Mouse (Mus musculus): ENCODE data around the gene Cryl1.

- TF ChIP-seq POLR2A (IDR thresholded peaks at IDR 0.05; ENCODE audit: insufficient read depth, low read depth, low read length) (no peak), CTCF (IDR thresholded peaks at IDR 0.05; ENCODE audit: insufficient read depth, low read depth, low read length) (no peak)
These were observed 12.7 kb downstream of the Cryl1 start for GRCm38 (mm10) chr14:57385667-57386066.

All from olfactory bulb, adult 2 months (tissue).